Mouse (Mus musculus) common myeloid progenitor, adult 5-6 weeks (primary cell): Measurements from ENCODE around the gene Lmo2. TPM values are rescaled to one million over a fixed set of nuclear protein-coding genes. Genes with fewer than 3 reads are reported as not detected.
A peak's percentile ranks its signal among the peaks of the same experiment; 100 is the strongest.

Experiments used
- ATAC-seq: replicated peaks from 2 replicates; pipeline ENCODE4 v1.8.0; 2016; ENCODE audit warnings: low read depth, mild to moderate bottlenecking, moderate TSS enrichment, inconsistent platforms; ENCODE audit not compliant: poor library complexity, severe bottlenecking
- total RNA-seq: library from RNA; stranded (forward); fragments of 200-1000, 187-1606 nt; gene quantifications from 2 replicates; pipeline ENCODE4 v1.2.3, GENCODE M21; 2017

The Lmo2 gene
- total RNA-seq, 1 experiment from 2014 or later, result 387 TPM

GRCm38 (mm10) chr2:103938573-103938972 lies 19.2 kb upstream of the Lmo2 start:
- no peak for ATAC-seq

GRCm38 (mm10) chr2:103939003-103939402 lies 18.8 kb upstream of the Lmo2 start:
- no peak for ATAC-seq

GRCm38 (mm10) chr2:103941085-103941484 lies 16.7 kb upstream of the Lmo2 start:
- ATAC-seq, result no peak

GRCm38 (mm10) chr2:103944859-103945258 lies 12.9 kb upstream of the Lmo2 start:
- ATAC-seq, result peak; percentile 74

- ATAC-seq, result peak; percentile 67
These were observed 12.2 kb upstream of the Lmo2 start for GRCm38 (mm10) chr2:103945571-103946092.

GRCm38 (mm10) chr2:103946892-103947291 lies 10.9 kb upstream of the Lmo2 start:
- peak; percentile 38 for ATAC-seq

GRCm38 (mm10) chr2:103947982-103948655 lies 9.7 kb upstream of the Lmo2 start:
- ATAC-seq, result no peak

GRCm38 (mm10) chr2:103953050-103953835 lies 4.5 kb upstream of the Lmo2 start:
- ATAC-seq, result no peak

- no peak for ATAC-seq
These were observed 2.1 kb upstream of the Lmo2 start for GRCm38 (mm10) chr2:103955714-103956113.

GRCm38 (mm10) chr2:103956867-103957266 lies 919 bp upstream of the Lmo2 start:
- peak; percentile 61 for ATAC-seq

- ATAC-seq, result no peak
These were observed 848 bp downstream of the Lmo2 start for GRCm38 (mm10) chr2:103958634-103959033.

- no peak for ATAC-seq
These were observed 1.3 kb downstream of the Lmo2 start for GRCm38 (mm10) chr2:103959066-103959465.

- ATAC-seq, result no peak
These were observed 1.8 kb downstream of the Lmo2 start for GRCm38 (mm10) chr2:103959574-103959973.

GRCm38 (mm10) chr2:103962349-103962748 lies 4.6 kb downstream of the Lmo2 start:
- ATAC-seq, result no peak

- peak; percentile 15 for ATAC-seq
These were observed 7.6 kb downstream of the Lmo2 start for GRCm38 (mm10) chr2:103965391-103965790.

GRCm38 (mm10) chr2:103968186-103968585 lies 10.4 kb downstream of the Lmo2 start:
- ATAC-seq, result no peak

- ATAC-seq, result no peak
These were observed 11.2 kb downstream of the Lmo2 start for GRCm38 (mm10) chr2:103968919-103969436.

GRCm38 (mm10) chr2:103969437-103970040 lies 11.8 kb downstream of the Lmo2 start:
- peak; percentile 68 for ATAC-seq

- peak; percentile 10; the same call in 1 of the 2 replicates for ATAC-seq
These were observed 12.4 kb downstream of the Lmo2 start for GRCm38 (mm10) chr2:103970041-103970790.
